Mouse (Mus musculus) heart, postnatal 36 days (tissue): Measurements from ENCODE around the gene Igfals. TPM values are rescaled to one million over a fixed set of nuclear protein-coding genes. Genes with fewer than 3 reads are reported as not detected.
A peak's percentile ranks its signal among the peaks of the same experiment; 100 is the strongest.

Experiments
- DNase-seq, 2 experiments: peaks; one replicate each; pipeline ENCODE4 v3.0.0; 2021 to 2022
- intact Hi-C: fragments of 180-260 bp; cut with DNase I; formaldehyde crosslinking; loops from one replicate; pipeline ENCODE4 v1.15.1; 2025
- total RNA-seq, 2 experiments: library from RNA; stranded (reverse); gene quantifications; 2 replicates each; pipeline ENCODE4 v1.2.3; 2021

Igfals gene
- 1 to 10 TPM; 7.7 to 8.8 TPM for total RNA-seq

DNA sequence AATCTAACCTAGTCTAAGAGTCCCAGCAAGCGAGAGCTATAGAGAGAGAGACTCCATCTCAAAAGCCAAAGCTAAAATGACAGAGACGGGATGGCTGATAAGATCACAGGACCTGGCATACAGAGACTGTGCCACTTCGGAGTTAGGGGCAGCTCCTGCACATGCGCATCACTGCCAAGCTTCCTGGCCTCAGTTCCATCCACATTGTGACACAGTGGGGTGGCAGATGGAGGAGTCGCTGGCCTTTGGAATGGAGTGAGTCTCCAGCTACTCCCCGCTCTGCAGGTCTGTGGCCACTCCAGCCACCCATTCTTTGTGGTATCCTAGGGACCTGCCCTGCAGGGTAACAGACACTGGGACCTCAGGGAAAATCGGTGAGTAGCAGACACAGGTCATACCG lies at the start of gene Igfals:
Igfals (plus strand) TSS at position 222 of the 400 bp plus-strand sequence.
- no peak for DNase-seq
- intact Hi-C loops: no loop called here

GRCm38 (mm10) chr17:24817503-24817902 lies 48.3 kb upstream of the Igfals start:
- no peak for DNase-seq
- intact Hi-C loops: no loop called here

DNA sequence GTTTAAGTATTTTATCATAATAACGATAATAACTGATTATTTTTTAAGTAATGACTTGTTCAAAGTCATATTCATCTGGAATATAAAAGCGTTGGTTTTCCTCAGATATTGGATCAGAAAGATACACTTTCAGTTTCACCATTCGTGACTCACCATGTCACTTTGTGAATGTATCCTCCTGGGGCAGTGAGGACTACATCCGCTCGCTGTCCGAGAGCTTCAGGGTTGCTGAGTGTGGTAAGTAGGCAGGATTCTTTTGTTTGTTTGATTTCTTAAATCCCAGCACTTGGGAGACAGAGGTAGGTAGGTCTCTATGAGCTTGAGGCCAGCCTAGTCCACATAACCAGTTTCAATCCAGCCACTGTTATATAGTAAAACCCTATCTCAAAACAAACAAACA lies 47.6 kb upstream of the Igfals start:
- no peak for DNase-seq
- intact Hi-C loops: loop anchor here (1.0 kb wide), 1 partner anchor 73 kb away; no protein-coding TSS in a partner anchor

- no peak for DNase-seq
- intact Hi-C loops: no loop called here
Measured at GRCm38 (mm10) chr17:24819469-24819868, 46.3 kb upstream of the Igfals start.

- no peak for DNase-seq
- intact Hi-C loops: no loop called here
Measured at GRCm38 (mm10) chr17:24821351-24822280, 44.2 kb upstream of the Igfals start.

DNA sequence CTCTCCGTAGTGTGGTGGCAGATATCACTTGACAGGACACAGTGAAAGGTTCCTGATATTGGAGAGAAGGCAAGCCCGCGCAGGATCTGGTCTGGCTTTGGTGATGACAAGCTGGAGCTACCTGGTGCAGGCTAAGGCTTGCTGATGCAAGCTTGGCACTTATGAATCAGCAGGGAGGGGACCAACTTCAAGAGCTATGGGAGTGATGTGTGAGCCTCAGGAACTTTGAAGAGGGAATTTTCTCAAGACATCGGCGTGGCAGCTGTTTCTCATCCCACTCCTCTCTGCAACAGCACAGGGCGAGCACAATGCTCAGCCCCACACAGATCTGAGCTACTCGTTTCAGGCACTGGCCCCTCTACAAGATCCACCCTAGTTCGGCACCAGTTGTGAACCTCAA lies 26.0 kb upstream of the Igfals start, which contains the start of gene Hagh:
Hagh (plus strand) TSS at position 302 of the 400 bp plus-strand sequence.
- DNase-seq: no peak
- intact Hi-C loops: no loop called here

DNA sequence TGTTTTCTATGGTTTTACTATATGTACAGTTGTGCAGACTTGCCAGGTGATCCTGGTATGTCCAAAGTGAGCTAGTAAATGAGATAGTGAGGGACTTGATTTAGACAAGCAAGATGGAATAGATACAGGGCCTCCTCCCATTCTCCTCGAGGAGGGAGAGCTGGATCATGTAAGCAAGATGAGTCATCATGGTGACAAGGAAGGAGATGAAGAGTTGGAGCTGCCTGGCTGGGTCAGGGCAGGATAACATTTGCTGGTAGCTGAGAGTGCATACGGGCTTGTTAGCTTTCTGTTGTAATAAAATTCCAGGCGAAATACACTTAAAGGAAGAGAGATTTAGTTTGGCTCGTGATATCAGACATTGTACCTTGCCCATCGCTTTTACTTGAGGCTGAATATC lies 25.5 kb upstream of the Igfals start:
- intact Hi-C loops: no loop called here
- no peak for DNase-seq

DNA sequence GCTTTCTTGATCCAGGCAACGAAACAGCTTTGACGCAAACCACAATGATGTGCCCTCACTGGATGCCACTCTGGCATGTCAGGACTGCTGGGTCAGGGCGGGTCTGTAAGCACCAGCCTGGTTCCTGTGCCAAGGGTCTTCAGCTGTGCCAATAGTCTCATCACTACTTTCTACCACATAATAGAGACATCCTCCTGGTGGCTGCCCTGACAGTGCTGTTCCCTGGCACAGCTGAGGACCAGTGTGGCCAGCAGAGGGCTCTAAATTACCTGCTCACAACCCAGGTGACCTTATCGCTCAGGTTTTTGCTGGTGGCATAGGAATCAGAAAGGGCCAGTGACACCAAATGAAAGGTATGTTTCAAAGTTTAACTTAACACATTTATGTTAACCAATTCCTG lies 24.7 kb upstream of the Igfals start:
- no peak for DNase-seq
- intact Hi-C loops: no loop called here

GRCm38 (mm10) chr17:24842631-24843030 lies 23.2 kb upstream of the Igfals start:
- intact Hi-C loops: no loop called here
- DNase-seq: no peak

- no peak for DNase-seq
- intact Hi-C loops: no loop called here
Measured at GRCm38 (mm10) chr17:24844525-24844924, 21.3 kb upstream of the Igfals start.

DNA sequence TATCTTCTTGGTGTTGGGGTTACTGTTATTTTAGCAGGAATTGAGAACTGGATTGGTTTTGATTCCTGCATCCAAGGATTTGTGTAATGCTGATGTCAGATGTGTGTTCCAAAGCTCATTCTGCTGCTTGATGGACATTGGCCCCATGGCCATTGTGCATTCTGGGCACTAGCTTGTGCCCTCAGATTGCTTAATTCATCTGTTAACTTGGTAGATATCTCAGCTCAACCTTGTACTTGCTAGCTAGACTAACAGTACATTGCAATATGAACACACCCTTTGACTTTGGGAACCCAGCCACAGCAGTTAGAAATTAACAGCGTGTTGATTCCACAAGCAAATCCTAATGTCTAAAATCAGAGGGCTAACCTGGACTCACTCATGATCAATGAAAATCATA lies 18.4 kb upstream of the Igfals start:
- DNase-seq: no peak
- intact Hi-C loops: no loop called here

GRCm38 (mm10) chr17:24848600-24849031 lies 17.2 kb upstream of the Igfals start:
- no peak for DNase-seq
- intact Hi-C loops: no loop called here

DNA sequence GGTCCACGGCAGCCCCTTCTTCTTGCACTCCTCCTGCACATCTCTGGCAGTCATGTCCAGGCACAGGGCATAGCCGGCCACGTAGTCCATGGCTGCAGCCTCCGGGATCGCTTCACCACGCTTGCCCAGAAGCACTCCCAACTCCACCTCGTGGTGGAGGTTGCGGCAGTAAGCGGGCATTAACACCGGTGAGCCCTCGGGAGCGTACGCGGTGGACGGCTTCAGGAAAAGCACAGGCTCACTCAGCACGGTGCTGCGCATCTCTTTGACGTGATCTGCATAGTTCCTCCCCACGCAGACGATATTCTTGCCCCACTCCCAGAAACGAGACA lies 16.1 kb upstream of the Igfals start:
- DNase-seq: no peak
- intact Hi-C loops: loop anchor here (2.0 to 5.0 kb wide), 2 partner anchors 37 to 88 kb away; partner anchors contain the start of genes Mapk8ip3, Nubp2 and Spsb3

DNA sequence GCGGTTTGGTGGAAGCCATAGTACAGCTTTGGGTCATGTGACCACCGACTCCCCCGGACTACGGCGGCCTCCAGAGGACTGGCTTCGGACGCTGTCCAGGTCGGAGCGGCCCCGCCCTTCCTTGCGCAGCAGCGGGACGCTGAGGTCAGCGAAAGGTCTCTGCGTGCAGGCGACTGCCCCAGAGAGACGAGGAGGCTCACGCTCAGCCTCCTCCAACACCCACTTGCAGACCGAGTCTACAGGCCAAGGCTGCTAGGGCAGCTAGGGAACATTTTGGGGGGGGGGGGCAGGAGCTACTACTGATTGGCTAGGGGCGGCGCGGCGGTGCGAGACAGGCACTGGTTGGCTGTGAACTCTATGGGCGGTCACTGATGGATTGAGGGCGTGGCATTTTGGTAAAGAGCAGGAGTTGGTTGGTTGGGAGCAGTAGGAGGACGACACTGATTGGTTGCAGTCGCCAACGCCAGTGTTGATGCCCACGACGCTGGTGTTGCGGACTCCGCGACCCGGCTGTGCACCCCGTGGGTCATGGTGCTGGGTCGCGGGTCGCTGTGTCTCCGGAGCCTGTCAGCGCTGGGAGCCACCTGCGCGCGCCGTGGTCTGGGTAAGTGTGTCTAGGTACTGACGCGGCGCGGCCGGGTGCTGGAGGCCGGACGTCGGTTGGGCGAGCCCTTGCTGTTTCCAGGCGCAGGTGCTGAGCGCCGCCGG lies 15.6 kb upstream of the Igfals start, which contains the start of gene Fahd1:
Fahd1 (minus strand) TSS at position 300 of the 708 bp plus-strand sequence.
- intact Hi-C loops: loop anchor here (2.0 to 5.0 kb wide), 2 partner anchors 37 to 87 kb away; partner anchors contain the start of genes Mapk8ip3, Nubp2 and Spsb3
- DNase-seq: peak; percentile 91 to 98

GRCm38 (mm10) chr17:24850773-24851127 lies 15.0 kb upstream of the Igfals start:
- intact Hi-C loops: loop anchor here (2.0 to 5.0 kb wide), 2 partner anchors 36 to 87 kb away; partner anchors contain the start of genes Mapk8ip3, Nubp2 and Spsb3
- no peak for DNase-seq

DNA sequence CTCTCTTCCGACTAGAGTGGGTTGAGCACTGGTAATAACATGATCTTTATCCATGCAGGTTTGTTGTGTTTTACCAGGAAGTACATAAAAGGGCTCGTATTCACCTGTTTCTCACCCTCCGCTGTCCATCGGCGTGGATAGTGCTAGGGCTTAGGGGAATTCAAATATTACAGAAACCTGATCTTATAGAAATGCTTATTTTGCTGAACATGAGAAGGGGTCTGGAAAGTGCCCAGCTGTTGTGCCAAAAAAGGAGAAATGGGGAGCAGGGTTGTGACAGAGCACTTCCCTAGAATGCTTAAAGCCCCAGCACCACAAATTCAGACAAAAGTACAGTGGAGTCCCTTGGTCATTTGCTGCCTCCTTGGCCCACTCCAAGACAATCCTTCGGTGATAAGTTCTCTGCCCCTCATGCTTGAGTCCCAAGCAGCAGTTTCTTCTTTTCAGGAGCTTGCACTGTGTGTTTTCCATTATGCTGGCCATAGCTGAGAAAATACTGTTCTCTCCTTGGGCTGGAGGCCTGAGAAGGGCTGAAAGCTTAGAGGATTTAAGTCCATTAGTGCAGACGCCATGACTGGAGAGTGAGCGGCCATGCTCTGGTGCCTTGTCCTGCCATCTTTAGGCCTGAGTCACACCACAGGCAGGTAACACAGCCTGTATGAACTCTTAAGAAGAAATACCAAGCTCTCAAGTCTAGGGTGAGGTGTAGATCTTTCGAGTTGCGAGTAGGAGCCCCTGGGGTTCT lies 14.2 kb upstream of the Igfals start:
- intact Hi-C loops: loop anchor here (2.0 to 5.0 kb wide), 2 partner anchors 35 to 86 kb away; partner anchors contain the start of genes Mapk8ip3, Nubp2 and Spsb3
- DNase-seq: no peak

- intact Hi-C loops: no loop called here
- DNase-seq: no peak
Measured at GRCm38 (mm10) chr17:24855838-24856464, 9.8 kb upstream of the Igfals start.

DNA sequence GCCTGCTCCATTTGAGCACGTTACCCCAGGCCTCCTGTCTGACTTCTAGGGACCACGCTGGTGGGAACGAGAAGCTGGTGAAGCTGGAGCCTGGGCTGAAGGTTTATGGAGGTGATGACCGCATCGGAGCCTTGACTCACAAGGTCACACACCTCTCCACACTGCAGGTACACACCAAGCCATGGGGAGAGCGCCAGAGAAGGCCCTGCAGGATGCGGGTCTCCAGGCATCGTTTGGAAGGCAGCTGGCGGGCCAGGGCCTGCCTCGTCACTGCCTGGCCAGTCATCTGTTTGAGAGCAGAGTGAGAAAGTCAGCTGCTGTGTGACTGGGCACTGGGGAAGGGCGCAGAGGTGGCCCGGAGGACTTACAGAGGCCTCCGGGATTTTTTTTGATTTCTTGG lies 9.2 kb upstream of the Igfals start:
- no peak for DNase-seq
- intact Hi-C loops: no loop called here

GRCm38 (mm10) chr17:24857831-24858470 lies 7.8 kb upstream of the Igfals start:
- intact Hi-C loops: no loop called here
- no peak for DNase-seq

DNA sequence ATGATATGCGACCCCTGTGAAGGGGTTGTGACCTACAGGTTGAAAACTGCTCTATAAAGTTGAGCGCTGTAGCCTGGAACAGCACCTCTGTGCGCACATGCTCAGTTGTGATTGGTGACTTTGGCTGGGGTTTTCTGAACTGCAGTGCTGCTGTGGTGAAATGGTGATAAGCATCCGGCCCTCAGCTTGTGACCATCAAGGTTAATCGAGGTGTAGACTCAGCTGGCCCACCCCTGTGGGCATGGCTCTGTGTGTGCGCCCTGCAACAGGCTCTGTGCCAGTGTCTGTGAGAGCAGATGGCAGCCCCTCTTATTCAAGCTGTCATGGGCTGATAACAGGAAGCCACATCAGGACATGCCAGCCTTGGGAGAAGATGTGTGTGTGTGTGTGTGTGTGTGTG lies 6.8 kb upstream of the Igfals start:
- no peak for DNase-seq
- intact Hi-C loops: no loop called here
